Mouse (Mus musculus): Measurements from ENCODE around the gene Slc22a5. TPM values are rescaled to one million over a fixed set of nuclear protein-coding genes. Genes with fewer than 3 reads are reported as not detected.

Gene Slc22a5
- polyA plus RNA-seq, 2 experiments, result 8.9 to 11.4 TPM

DNA sequence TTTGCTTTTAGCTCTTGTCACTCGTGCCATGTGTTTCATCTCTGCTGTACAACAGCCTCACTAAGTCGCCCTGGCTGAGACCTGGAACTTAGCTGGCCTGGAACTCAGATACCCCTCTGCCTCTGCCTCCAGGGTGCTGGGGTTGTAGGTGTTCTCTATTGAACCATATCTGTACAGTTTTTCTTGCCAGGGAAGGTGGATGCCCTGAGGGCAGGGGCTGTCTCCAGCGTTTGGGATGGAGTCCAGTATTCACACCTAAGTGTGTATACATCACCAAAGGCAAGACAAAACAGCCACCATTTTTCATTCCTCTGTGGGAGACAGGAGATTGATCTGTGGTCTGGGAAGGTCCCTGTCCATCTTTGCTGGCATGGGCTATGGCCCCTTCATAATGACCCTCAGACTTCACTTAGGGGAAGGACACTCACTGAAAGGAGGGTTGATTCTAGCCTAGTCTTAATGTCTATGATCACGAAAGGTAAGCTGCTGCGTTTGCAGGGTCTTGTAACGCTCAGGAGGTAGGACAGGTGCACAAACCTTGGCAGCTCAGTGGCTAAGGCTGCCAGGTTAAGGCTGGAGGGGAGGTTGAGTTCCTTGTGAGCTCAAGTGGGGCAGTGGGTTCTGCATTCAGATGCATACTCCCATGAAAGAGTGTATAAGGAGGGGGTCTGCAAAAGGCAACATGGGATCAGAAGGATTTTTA lies 33.3 kb downstream of the Slc22a5 start:
- no peak overlapping the region for H3K9ac ChIP-seq (ENCODE audit: low read depth, low read length, severe bottlenecking)
- no peaks in the 10 kb centered on the region for H3K36me3 ChIP-seq (ENCODE audit: control insufficient read depth, insufficient read depth, low read length)
- H3K4me2 ChIP-seq (replicated peaks; ENCODE audit: low read depth, low read length, severe bottlenecking), result peak overlapping the region; percentile 57; the same call in 1 of the 2 replicates
- WGBS, result 84% methylated on average over 6 of the region's 6 CpGs
- TF ChIP-seq POLR2A (IDR thresholded peaks at IDR 0.05; ENCODE audit: borderline replicate concordance, extremely low read depth, insufficient read depth, insufficient read length), result no peak
- peak overlapping the region; percentile 46; the same call in 1 of the 2 replicates for H3K4me3 ChIP-seq (replicated peaks; ENCODE audit: low read length)
- no peaks in the 10 kb centered on the region for H3K9me3 ChIP-seq (ENCODE audit: control insufficient read depth, low read length)
- H3K27ac ChIP-seq (replicated peaks; ENCODE audit: low read depth, low read length), result no peak overlapping the region
- no peaks in the 10 kb centered on the region for H3K27me3 ChIP-seq (ENCODE audit: control insufficient read depth, insufficient read depth, low read length)
- ATAC-seq (ENCODE audit: low FRiP score, low read depth) (no peak), DNase-seq (ENCODE audit: low spot score) (no peak)
- no peaks in the 10 kb centered on the region; the same call in 1 of the 2 replicates for H3K4me1 ChIP-seq (ENCODE audit: control insufficient read depth, insufficient read depth, low read length)

DNA sequence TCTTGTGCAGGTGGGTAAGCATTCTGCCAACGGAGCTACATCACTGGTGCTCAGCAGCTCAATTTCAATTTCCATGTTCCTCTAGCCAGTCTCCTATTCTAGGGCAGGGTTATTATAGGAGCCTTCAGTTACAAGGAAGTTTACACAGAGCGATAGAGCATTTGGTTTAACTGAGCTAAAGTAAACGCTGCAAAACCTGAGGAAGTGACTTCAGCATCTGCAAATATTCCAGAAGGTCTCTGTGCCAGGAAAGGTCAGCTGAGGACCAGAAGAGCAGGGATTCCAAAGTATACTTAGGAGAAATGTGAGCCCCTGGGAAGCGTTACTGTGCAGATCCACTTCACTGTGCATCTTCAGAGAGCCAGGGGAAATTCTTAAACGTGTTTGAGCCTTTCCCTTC lies 37.8 kb downstream of the Slc22a5 start:
- H3K27ac ChIP-seq (replicated peaks; ENCODE audit: low read depth, low read length), result no peak overlapping the region
- ATAC-seq (ENCODE audit: low FRiP score, low read depth) (no peak), DNase-seq (ENCODE audit: low spot score) (no peak)
- H3K9ac ChIP-seq (ENCODE audit: low read depth, low read length, severe bottlenecking), result no peak overlapping the region
- H3K4me3 ChIP-seq (replicated peaks; ENCODE audit: low read length), result no peak overlapping the region
- WGBS, result 42% methylated on average over 5 of the region's 5 CpGs
- no peak for TF ChIP-seq POLR2A (IDR thresholded peaks at IDR 0.05; ENCODE audit: borderline replicate concordance, extremely low read depth, insufficient read depth, insufficient read length)
- no peak overlapping the region for H3K4me2 ChIP-seq (replicated peaks; ENCODE audit: low read depth, low read length, severe bottlenecking)
- H3K36me3 ChIP-seq (ENCODE audit: control insufficient read depth, insufficient read depth, low read length), result no peaks in the 10 kb centered on the region
- H3K9me3 ChIP-seq (ENCODE audit: control insufficient read depth, low read length), result no peaks in the 10 kb centered on the region
- peaks cover 5% of the 10 kb centered on the region for H3K4me1 ChIP-seq (ENCODE audit: control insufficient read depth, insufficient read depth, low read length)
- H3K27me3 ChIP-seq (ENCODE audit: control insufficient read depth, insufficient read depth, low read length), result no peaks in the 10 kb centered on the region

DNA sequence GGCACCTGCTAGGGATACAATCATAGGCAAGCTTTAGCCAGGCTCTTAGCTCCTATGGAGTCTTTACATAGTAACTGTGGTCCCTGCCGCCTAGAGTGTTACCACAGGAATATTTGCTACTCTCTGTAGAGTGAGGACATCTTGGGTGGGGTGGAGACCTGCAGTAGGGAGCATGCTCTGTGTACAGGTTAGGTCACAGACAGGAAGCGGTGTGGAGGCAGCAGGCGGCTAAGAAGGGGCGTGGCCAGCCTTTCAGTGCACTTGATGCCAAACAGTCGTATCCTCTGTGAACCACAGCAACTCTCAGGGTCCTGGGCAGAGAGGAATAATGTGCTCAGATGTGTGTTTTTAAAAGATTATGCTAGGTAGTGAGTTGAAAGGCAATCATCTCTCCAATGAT lies 39.7 kb downstream of the Slc22a5 start:
- no peak for DNase-seq (ENCODE audit: low spot score)
- no peak overlapping the region for H3K4me2 ChIP-seq (replicated peaks; ENCODE audit: low read depth, low read length, severe bottlenecking)
- no peak overlapping the region for H3K9ac ChIP-seq (ENCODE audit: low read depth, low read length, severe bottlenecking)
- no peaks in the 10 kb centered on the region for H3K36me3 ChIP-seq (ENCODE audit: control insufficient read depth, insufficient read depth, low read length)
- no peaks in the 10 kb centered on the region for H3K9me3 ChIP-seq (ENCODE audit: control insufficient read depth, low read length)
- H3K27ac ChIP-seq (replicated peaks; ENCODE audit: low read depth, low read length), result no peak overlapping the region
- 48% methylated on average over 5 of the region's 5 CpGs for WGBS
- peaks cover 5% of the 10 kb centered on the region for H3K4me1 ChIP-seq (ENCODE audit: control insufficient read depth, insufficient read depth, low read length)
- no peak for TF ChIP-seq POLR2A (IDR thresholded peaks at IDR 0.05; ENCODE audit: borderline replicate concordance, extremely low read depth, insufficient read depth, insufficient read length)
- no peak overlapping the region for H3K4me3 ChIP-seq (replicated peaks; ENCODE audit: low read length)
- H3K27me3 ChIP-seq (ENCODE audit: control insufficient read depth, insufficient read depth, low read length), result no peaks in the 10 kb centered on the region
- no peak for ATAC-seq (ENCODE audit: low FRiP score, low read depth)

DNA sequence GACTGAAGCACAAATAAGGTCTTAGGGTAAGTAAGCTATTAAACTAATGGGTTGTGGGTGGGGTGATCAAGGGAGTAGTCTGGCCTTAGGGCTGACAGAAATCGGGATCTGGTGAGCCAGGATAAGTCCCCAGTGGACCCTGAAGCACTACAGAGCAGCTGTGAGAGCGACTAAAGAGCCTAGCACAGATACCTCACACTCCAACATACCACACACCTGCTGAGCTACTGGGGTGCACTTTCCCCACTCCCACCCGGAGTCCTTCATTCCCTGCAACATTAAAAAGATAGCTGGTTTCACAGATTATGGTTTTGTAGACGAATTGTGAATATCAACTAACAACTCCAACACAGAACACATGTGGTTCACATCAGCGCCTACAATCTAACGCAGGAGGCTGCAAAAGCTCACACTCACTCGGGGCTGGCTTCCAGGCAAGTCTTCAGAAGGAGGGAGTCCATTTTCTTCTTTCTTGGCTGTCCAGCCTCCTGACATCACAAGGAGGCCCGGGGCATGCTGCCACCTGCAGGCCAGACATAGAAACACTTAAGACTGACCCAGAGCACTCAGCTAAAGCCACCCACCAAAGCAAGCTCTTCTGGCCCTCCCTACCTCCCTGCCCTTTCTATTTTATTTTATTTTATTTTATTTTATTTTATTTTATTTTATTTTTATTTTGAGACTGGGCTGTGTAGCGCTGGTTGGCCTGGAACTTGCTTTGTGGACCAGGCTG lies 41.7 kb downstream of the Slc22a5 start:
- H3K4me1 ChIP-seq (ENCODE audit: control insufficient read depth, insufficient read depth, low read length), result peaks cover 5% of the 10 kb centered on the region
- no peaks in the 10 kb centered on the region for H3K27me3 ChIP-seq (ENCODE audit: control insufficient read depth, insufficient read depth, low read length)
- H3K9me3 ChIP-seq (ENCODE audit: control insufficient read depth, low read length), result no peaks in the 10 kb centered on the region
- H3K9ac ChIP-seq (ENCODE audit: low read depth, low read length, severe bottlenecking), result 0 out of 2 replicates have a peak overlapping the region, but pooled peaks have one; percentile 7
- no peak for TF ChIP-seq POLR2A (IDR thresholded peaks at IDR 0.05; ENCODE audit: borderline replicate concordance, extremely low read depth, insufficient read depth, insufficient read length)
- ATAC-seq (ENCODE audit: low FRiP score, low read depth), result peak; percentile 88
- no peaks in the 10 kb centered on the region for H3K36me3 ChIP-seq (ENCODE audit: control insufficient read depth, insufficient read depth, low read length)
- peak; percentile 81 for DNase-seq (ENCODE audit: low spot score)
- H3K4me3 ChIP-seq (replicated peaks; ENCODE audit: low read length), result no peak overlapping the region
- WGBS, result 11% methylated on average over 9 of the region's 9 CpGs
- peak overlapping the region; percentile 25 for H3K4me2 ChIP-seq (replicated peaks; ENCODE audit: low read depth, low read length, severe bottlenecking)
- H3K27ac ChIP-seq (replicated peaks; ENCODE audit: low read depth, low read length), result peak overlapping the region; percentile 58

DNA sequence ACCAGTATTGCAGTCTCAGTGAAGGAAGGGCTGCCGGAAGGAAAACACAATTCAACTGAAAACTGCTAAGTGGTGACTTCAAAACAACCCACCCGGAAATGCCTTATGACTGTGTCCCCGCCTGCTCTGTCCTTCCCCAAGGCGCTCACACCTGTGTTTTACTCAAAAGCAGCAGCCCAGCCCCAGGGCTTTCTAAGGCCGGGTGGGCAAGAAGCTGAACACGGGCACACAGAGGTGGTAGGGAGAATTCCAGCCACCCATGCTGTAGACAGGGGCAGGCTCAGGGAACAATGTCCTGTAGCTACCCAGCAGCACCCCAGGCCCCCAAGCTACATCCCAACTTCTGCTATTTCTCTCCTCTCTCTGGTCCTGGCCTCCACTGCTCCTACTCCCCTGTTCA lies 45.8 kb downstream of the Slc22a5 start:
- TF ChIP-seq POLR2A (IDR thresholded peaks at IDR 0.05; ENCODE audit: borderline replicate concordance, extremely low read depth, insufficient read depth, insufficient read length), result no peak
- peaks cover 5% of the 10 kb centered on the region for H3K4me1 ChIP-seq (ENCODE audit: control insufficient read depth, insufficient read depth, low read length)
- DNase-seq (ENCODE audit: low spot score), result no peak
- no peaks in the 10 kb centered on the region for H3K9me3 ChIP-seq (ENCODE audit: control insufficient read depth, low read length)
- no peaks in the 10 kb centered on the region for H3K27me3 ChIP-seq (ENCODE audit: control insufficient read depth, insufficient read depth, low read length)
- H3K9ac ChIP-seq (ENCODE audit: low read depth, low read length, severe bottlenecking), result no peak overlapping the region
- H3K27ac ChIP-seq (replicated peaks; ENCODE audit: low read depth, low read length), result no peak overlapping the region
- no peaks in the 10 kb centered on the region for H3K36me3 ChIP-seq (ENCODE audit: control insufficient read depth, insufficient read depth, low read length)
- no peak overlapping the region for H3K4me2 ChIP-seq (replicated peaks; ENCODE audit: low read depth, low read length, severe bottlenecking)
- 43% methylated on average over 6 of the region's 6 CpGs for WGBS
- no peak for ATAC-seq (ENCODE audit: low FRiP score, low read depth)
- no peak overlapping the region for H3K4me3 ChIP-seq (replicated peaks; ENCODE audit: low read length)
